Mouse (Mus musculus): ENCODE measurements around the gene Epb41l5.

Gene Epb41l5

GRCm38 (mm10) chr1:119501881-119502280 lies 146.9 kb downstream of the Epb41l5 start:
- no peak for DNase-seq (ENCODE audit: low spot score in 2 of 2)

GRCm38 (mm10) chr1:119499456-119499855 lies 149.3 kb downstream of the Epb41l5 start:
- DNase-seq (ENCODE audit: low spot score in 2 of 2), result no peak

DNA sequence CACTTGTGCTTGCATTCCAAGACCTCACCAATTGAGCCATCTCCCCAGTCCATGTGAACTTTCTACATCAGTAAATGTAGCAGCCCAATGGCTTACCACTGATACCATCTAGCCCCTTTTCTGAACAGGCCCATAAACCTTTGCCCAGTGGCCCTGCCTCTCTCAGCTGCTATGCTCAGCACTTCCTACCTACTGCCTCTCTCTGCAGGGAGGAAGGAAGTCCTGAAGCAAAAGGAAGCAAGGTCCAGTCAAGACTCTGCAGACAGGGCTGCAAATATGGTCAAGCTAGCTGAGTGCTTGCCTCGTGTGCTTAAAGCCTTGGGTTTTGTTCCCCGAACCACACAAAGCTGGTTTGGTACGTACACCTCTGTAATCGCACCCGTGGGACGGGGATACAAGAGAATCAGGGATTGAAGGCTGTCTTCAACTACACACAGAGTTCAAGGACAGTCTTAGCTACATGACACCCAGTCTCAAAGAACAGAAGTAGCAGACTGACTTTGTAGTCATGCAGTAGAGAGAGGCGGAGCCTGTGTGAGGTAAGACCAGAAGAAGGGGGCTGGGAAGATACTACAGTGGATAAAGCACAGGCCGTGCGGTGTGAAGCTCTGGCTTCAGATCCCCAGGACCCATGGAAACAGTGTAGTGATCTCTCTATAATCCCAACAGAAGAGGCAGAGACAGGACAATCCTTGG lies 150.1 kb downstream of the Epb41l5 start:
- no peak for DNase-seq (ENCODE audit: low spot score in 2 of 2)

GRCm38 (mm10) chr1:119497346-119498004 lies 151.3 kb downstream of the Epb41l5 start:
- DNase-seq (ENCODE audit: low spot score in 2 of 2), result no peak

DNA sequence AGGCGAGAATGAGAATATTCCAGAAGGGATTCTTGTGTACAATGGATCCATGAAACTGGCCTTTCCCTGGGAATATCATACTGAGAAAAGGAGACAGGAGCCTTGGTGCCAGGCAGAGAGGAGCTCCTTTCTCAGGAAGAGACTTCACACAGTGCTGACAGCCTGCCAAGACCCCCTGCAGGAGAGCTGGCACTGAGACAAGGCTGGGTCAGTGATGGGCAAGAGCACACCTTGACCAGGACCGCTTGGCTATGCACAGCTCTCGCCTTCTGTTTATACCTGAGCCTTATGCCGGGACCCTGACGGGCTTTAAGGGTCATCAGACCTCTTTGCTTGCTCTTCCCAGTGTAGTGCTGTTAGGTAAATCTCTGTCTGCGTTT lies 153.4 kb downstream of the Epb41l5 start:
- no peak for DNase-seq (ENCODE audit: low spot score in 2 of 2)

Data from frontal cortex, postnatal 14 days (tissue).